Mouse (Mus musculus) stomach, postnatal 0 days (tissue): ENCODE results near the gene Tecta.

Experiments used
- CTCF ChIP-seq: IDR thresholded peaks from 2 replicates; pipeline ENCODE4 v1.5.1; 2016; ENCODE audit warnings: antibody characterized with exemption, low read depth, mild to moderate bottlenecking, moderate library complexity
- EP300 ChIP-seq: optimal IDR thresholded peaks from 2 replicates; pipeline ENCODE3; 2016; ENCODE audit warnings: antibody characterized with exemption

GRCm38 (mm10) chr9:42329753-42330152 is 70.0 kb downstream of the Tecta start:
- no peak for TF ChIP-seq CTCF
- no peak for TF ChIP-seq EP300
